Mouse (Mus musculus): ENCODE measurements around the gene Arcn1.

Gene Arcn1

DNA sequence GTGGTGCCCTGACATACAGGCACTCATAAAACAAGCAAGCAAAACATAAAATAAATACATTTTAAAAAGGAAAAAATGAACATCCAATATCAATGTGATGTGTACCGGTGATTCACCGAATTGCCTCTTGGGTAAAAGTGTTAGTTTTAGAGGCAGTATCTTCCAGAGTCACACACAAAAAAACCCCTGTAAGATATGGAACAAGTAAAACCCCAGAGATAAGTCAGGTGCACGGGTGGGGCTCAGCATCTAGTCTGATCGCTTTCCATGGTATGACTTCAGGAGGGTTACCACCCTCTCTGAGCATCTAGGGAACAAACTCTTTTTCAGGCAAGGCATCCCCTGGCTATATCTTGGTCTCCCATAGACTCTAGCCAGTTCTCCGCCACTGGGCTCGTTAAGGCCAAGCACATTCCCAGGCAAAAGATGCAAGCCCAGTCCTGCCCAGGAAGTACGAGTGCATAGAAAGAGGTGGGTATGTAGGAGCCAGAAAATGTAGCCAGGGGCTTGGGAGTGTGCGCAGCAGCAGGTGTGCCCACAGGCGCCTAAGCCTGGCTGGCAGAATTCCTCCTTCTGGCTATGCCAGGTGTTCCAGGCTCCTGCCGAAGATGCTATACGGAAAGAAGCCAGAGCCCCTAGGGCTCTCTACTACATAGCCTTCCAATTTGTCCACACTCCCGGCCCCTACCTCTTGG lies 48.6 kb downstream of the Arcn1 start:
- no peak for DNase-seq

DNA sequence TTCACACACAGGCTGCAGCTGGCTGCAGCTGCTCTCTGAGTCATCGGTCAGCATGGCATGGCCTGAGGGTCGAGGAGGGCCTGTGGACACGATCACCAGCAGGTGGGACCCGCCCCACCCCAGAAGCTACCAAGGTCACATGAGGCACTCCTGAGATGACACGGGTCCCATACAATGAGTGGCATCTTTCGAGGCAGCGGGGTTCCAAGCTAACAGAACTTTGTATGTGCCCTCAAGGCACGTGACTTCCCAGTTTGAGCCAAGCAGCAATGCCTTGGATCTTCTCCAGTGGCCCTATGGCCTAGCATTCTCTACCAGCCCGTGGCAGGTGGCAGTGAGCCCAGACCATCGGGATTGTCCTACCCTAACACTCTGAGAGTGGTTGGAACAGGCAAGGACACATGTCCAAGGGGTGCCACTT lies 49.8 kb downstream of the Arcn1 start:
- no peak for DNase-seq

DNA sequence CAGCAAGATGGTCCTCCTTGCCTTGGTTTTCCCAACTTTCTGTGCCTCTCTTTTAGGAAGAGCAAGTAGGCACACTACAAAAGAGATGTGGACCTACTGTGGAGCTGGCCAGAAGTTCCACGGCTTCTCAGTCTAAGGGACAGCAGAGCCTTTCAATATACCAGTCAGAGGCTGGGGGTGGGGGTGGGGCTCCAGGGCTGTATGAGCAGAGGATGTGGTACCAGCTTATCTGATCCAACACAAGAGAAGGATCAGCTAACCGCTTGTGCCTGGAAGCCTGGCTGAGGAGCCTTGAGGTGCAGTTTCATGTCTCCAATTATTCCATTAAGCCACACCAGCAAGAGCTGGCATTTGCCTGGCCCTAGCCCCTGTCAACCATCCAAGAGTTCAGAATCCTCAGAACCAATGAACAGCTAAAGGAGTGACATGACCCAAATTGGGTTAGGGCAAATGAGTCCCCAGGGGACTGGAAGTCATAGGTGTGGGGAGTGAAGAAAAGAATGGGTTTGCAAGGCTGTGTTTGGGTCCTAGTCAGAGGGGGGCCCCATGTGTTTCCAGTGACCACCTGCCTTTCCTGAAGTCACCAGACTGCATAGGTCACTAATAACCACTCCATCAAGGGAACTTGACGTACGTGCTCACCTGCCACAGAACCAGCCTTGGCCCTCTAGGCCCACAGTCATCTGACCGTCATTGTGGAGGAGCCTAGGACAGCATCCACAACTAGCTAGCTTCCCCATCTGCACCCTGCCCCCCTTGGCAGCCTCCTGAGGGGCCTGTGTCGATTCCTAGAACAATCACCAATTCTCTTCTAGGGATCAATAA lies 50.4 kb downstream of the Arcn1 start:
- DNase-seq = no peak

DNA sequence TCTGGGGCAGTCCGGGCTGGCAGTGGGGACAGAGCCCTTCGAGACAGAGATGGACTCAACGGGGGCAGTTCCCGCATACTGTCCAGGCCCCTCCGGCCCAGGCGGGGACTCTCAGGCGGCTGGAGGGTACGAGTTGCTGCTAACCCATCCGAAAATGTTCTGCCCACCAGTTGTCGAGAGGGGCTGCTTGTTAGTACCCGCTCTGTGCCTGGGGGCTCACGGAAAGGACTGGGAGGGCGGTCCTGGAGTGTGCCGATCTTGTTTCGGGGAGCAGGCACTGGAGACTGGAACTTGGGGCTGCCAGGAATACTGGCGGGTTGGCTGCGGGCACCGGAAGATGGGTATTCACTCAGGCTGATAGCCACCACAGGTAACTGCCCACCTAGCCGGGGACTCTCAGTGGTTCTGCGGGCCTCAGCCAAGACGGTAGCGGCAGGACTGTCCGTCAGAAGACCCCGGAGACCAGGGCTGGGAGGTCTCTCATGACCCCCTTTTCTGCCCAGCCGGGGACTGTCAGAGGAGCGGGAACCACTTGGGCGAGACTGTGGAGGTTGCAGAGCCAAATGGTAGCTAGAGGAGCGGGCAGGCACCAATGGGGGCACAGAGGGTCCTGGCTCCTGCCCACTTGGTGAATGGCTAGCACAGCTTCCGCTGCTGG lies 51.8 kb downstream of the Arcn1 start:
- no peak for DNase-seq

DNA sequence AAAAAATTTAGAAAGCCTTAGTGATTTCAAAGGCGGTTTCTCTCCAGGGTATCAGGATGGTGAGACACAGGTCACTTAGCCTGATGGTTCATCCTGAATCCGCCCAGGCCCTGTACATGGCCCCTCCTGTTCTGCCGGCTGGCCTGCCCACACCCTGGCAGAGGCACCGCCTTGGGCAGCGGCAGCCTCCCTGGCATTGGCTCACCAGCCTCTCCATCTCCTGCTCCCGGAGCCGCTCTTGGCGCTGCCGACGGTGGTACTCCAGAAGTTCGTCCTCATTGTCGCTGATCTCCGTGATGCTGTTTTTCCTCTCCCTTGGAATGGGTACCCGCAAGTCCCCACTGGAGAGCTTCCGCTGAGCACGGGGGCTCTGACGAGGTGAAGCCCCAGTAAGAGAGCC lies 52.5 kb downstream of the Arcn1 start:
- DNase-seq = no peak

DNA sequence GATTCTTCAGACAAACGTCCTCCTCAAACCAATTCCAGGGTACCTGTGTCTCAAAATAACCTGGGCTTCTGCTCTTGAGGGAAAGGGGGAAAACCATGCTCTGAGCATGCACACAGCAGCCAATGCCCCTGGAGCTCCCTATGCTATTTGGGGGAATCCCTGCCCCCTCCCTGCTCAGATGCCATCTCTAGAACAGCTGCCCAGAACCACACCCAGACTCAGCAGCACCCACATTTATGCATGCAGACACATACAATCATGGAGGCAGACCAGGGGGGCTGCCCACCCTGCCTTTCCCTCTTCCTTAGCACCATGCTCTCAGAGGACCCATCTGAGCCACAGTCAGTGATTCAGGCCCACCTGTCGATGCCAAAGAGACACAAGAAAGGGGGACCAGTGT lies 54.1 kb downstream of the Arcn1 start:
- DNase-seq = no peak

DNA sequence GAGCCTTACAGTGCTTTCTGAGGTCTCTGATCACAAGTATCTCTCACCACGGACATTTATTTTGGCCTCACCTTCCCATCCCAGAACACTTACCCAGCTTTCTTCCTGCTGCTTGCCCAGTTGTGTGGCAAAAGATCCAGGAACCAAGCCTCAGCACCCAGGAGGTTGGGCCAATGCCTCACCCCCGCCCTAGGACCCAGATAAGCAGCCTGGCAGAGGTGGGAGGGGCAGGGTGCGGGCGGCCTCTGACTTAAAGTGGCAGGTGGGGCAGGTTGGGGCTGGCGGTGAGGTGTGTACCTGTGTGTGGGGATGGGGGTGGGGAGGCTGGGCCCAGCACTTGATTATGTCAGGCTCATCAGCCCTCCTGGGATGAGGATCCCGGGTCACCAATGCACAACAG lies 54.6 kb downstream of the Arcn1 start:
- peak in 1 of 2 experiments; percentile 51 for DNase-seq

DNA sequence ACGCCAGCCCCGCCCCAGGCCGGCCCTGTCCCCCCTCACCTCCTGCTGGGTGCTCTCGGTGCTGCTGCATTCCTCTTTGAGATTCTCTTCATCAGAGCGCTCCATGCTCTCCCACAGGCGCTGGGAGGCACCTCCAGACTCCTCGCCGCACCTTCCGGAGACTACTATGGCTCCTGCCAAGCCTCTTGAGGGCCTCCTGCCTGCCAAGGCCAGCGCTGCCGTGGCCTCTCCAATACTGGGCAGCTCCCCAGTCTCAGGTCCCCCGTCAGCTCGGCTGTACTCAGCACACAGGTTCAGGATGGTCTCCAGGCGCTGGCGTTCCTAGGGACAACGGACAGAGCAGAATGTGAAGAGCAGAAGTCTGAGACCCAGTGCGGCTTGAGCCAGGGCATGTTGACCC lies 56.0 kb downstream of the Arcn1 start:
- DNase-seq = peak in 1 of 2 experiments; percentile 62

DNA sequence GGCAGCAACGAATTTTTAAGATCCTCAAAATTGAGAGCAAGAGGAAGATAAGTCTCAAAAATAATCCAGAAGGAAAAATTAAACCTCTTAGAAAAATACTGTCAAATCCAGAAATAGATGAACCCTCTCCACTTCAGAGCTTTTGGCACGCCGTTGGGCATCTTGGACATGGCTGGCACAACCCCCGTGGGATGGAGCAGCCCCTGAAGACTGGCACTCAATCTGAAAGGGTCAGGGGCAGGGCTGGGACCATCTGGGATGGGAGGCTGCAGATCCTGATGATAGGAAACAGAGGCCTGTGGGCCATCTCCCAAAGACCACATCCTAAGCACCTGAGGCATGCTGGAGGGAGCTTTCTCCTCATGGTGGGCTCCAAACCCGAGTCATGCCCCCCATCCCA lies 57.4 kb downstream of the Arcn1 start:
- DNase-seq = no peak

DNA sequence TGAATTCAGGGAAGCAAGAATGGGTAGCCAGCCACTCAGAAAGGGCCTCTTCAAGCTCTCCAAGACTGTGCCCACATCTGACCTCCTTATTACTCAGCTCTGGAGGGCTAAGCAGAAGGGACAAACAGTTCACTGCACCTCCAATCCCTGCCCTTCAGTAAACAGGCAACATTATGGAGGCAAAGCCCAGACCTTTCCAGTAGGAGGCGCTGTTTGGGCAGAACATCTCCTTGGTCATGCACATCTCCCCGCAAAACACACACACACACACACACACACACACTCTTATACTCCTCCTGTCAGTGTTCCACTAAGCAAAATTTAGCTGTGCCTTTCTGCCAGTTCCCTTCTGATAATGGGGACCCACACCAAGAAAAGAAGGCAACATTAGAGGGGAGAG lies 58.0 kb downstream of the Arcn1 start:
- peak in 1 of 2 experiments; percentile 65 for DNase-seq

DNA sequence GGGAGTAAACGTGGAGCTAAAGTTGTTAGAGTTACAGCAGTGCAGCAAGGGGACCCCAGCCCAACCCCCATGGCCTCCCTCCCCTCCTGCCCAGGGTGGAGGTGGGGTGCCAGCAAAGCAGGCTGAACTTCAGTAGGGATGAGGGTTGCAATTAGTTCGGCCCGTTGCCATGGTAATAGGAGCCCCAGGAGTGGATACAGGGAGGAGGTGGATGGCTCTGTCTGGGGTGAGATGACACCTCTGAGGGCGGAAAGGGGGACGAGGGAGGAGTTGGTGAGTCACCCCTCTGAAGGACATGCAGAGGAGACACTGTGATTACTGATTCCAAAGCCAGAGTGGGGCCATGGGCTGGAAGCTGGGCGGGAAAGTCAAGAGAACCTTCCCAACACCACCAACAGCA lies 58.7 kb downstream of the Arcn1 start:
- no peak for DNase-seq

DNA sequence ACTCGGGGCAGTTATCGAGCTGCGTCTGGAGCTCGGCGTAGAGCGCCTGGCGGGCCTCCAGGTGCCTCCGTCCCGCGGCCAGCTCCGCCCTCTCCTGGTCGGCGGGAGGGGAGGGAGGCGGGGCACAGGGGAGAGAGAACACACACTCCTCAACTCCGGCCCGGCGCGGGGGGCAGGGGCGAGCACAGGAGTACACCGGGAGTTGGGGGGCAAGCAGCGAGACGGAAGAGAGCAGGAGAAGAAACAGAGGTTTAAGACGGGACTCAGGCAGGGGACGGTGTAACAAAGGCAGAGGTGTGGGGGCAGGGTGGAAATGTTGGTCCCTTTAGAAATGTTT lies 59.2 kb downstream of the Arcn1 start:
- peak; percentile 84 to 90 for DNase-seq

DNA sequence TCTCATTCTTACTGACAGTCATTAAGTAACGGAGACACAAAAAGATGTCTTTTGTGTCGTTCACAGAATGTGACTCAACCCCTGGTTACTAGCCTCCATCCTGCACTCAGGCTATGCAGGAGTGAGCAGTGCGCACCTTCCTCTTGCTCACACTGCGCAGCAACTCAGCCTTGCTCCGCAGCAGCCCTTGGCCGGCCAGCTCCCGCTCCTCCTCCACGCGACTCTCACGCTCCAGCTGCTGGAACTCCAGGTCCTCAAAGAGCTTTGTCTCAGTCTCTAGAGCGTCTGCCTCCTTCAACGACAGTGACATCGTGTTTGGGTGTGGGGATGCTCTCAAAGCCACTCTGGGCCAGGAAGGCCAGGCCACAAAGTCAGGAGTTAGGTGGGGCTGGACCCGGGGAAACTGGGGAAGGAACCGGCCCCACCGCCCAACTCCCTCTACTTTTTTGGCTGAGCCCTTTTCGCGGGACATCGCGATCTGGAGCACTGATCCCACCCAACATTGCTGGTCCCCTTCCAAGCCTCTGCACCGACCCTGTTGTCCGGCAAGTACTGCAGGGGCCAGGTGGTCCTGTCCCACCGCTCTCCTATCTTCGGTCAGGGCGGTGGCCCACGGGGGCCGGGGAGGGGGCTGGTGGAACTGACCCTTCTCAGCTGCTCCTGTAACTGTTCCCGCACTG lies 59.8 kb downstream of the Arcn1 start:
- DNase-seq = no peak

DNA sequence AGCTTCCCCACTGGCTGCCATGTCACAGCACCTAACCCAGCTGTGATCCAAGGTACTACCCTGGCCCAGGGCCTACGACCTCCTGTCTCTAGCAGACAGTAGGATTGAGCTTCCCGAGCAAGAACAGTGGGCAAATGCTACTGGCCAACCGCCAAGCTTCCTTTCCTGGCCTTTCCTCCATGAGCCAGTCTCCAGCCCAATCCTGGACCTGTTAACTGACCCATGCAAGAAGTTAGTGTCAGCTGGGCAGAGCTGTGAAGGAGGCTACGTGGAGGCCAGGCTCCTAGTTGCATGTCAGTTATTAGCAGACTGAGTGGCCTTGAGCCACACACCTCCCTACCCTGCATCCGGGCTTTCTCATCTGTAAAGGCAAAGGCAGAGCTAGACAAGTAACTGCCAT lies 67.9 kb downstream of the Arcn1 start:
- DNase-seq = no peak

DNA sequence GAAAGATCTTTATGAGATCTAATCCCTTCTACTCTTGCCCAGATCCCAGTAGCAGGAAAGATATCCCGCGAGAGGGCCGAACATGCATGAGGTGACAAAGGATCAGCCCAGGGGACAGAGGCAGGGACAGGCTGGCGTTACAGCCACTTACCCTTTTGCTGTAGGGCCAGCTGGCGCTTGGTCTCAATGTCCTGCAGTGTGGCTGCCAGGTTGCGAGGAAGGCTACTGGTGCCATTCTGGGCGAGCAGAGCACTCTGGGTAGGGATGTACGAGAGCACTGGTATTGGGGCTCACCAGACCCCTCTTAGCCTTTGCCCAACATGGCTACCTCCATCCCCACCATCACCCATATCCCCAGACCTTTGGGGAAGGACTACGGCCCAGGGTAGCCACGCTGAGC lies 68.4 kb downstream of the Arcn1 start:
- no peak for DNase-seq

DNA sequence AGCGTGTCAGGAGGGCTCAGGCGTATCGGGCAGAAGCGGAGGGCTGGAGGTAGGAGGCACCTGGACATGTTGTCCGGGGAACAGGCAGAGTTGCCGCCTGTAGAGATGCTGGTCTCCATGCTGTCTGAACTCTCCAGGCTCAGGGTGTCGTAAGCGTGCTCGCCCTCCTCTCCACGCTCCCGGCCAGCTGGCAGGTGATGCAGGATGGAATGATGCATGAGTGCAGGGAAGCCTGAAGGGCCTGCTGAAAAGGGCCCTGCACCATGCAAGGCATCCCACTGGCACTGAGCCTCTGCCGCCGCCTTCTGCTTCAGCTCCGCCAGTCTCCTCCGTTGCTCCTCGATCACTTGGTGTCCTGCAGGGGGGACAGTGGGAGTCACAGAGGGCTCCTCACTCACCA lies 69.8 kb downstream of the Arcn1 start:
- no peak for DNase-seq

DNA sequence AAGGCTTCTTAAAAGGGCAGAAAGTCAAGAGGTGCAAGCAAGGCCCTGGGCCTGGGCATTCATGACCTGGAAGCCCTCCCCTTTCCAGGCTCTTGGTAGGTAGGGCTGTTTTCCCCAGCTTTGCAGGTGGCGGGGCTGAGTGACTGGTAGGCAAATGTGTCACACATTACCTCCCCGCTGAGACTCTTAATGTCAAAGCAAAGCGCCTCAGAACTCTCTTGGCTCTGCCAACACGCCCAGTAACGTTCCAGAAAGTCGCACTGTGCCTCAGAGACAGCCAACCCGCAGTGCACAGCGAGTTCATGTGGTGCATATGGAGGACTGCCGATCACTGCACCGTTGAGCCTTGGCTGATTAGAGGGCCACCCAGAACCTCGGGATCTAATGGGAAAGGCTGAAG lies 74.6 kb downstream of the Arcn1 start:
- no peak for DNase-seq

DNA sequence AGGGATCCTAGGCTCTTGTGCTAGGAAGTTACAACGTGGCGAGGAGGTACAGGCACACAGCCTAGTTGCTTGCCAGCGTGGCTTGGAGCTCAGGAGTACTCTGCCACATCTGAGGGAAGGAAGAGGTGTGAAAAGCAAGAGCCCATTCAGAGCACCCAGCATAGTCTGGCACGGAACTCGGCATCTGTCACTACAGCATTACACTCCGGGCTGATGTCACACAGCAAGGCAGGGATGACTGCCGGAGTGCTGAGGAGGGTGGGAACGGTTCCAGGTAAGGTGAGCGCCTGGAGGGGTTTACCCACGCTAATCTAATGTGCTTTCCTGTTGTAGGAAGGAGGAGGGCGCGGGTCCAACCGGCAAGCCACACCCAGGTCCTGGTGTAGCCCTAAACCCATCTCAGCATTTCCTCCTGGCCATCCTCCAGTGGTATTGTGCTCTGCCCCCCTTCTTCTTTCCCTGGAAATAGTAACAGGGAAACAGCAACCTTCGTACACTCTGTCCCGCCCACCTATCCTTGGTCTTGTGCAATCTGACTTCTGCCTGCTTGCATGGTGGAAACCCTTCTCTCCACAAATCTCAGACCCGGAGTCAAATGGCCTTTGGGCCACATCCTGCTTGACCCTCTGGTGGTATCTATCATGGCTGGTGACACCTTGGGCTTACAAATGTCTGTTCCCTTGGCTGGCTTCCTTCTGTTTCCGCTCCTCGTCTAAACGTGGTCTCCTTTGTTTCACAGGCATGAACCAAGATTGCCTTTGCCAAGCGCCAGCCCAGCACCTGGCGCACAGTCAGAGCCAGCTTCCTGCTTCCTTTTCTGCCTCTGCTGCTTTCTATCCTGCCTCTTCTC lies 75.7 kb downstream of the Arcn1 start:
- peak; percentile 74 to 87 for DNase-seq
